Mouse (Mus musculus) midbrain, embryonic 16.5 days (tissue): ENCODE measurements around the gene Sh3bp5. TPM values are rescaled to one million over a fixed set of nuclear protein-coding genes. Genes with fewer than 3 reads are reported as not detected.

ENCODE experiments used
- ATAC-seq: fragments of 200-750 bp; cut with Nextera tagmentation; 2 replicates; pipeline ENCODE4 v1.8.0; 2017; ENCODE audit warnings: moderate TSS enrichment
- H3K27ac ChIP-seq: fragments of 300-500 bp; sonication (generic); 2 replicates; pipeline ENCODE4 v1.5.1; 2014; ENCODE audit warnings: mild to moderate bottlenecking, low read length, mixed read lengths
- H3K27me3 ChIP-seq: fragments of 300-500 bp; sonication (generic); 2 replicates; pipeline ENCODE4 v1.6.1; 2014; ENCODE audit warnings: low read depth, low read length, mixed read lengths; ENCODE audit not compliant: control insufficient read depth, insufficient read depth
- H3K36me3 ChIP-seq: fragments of 300-500 bp; sonication (generic); 2 replicates; pipeline ENCODE4 v1.6.1; 2014; ENCODE audit warnings: mild to moderate bottlenecking, low read length, moderate library complexity, mixed read lengths; ENCODE audit not compliant: control insufficient read depth, insufficient read depth
- H3K4me1 ChIP-seq: fragments of 300-500 bp; sonication (generic); 2 replicates; pipeline ENCODE4 v1.6.1; 2014; ENCODE audit warnings: mild to moderate bottlenecking, low read length, mixed read lengths; ENCODE audit not compliant: control insufficient read depth, insufficient read depth
- H3K4me2 ChIP-seq: fragments of 300-500 bp; sonication (generic); 2 replicates; pipeline ENCODE4 v1.6.1; 2014; ENCODE audit warnings: mild to moderate bottlenecking, low read length, mixed read lengths
- H3K4me3 ChIP-seq: fragments of 300-500 bp; sonication (generic); 2 replicates; pipeline ENCODE4 v1.5.1; 2014; ENCODE audit warnings: low read depth, mild to moderate bottlenecking, low read length, moderate library complexity, mixed read lengths
- H3K9ac ChIP-seq: fragments of 300-500 bp; sonication (generic); 2 replicates; pipeline ENCODE4 v1.6.1; 2014; ENCODE audit warnings: low read depth, low read length, mixed read lengths
- H3K9me3 ChIP-seq: fragments of 300-500 bp; sonication (generic); replicated peaks from 2 replicates; pipeline ENCODE4 v1.6.1; 2014; ENCODE audit warnings: mild to moderate bottlenecking, low read length, mixed read lengths; ENCODE audit not compliant: control insufficient read depth, poor library complexity, severe bottlenecking
- WGBS: fragments of 180-500 bp; shearing (Covaris S2); extraction: QIAGEN DNeasy Blood & Tissue Kit; methylation state at CpG from one replicate; pipeline ENCODE4 v1.1.7; 2014; 5-methylcytosine and 5-hydroxymethylcytosine counted together
- polyA plus RNA-seq: library from polyadenylated mRNA; unstranded; fragments of >200 nt; fragmentation: Nextera tagmentation; extraction: Ambion mirVana; gene quantifications from 2 replicates; pipeline ENCODE4 v1.2.1, GENCODE M21; 2015

Gene Sh3bp5
- polyA plus RNA-seq, 1 experiment from 2014 or later = 156 TPM

GRCm38 (mm10) chr14:31393936-31394630 is 41.8 kb downstream of the Sh3bp5 start:
- Histone ChIP-seq H3K27ac (no peak overlapping the region), H3K4me1 (no peaks in the 10 kb centered on the region), H3K9me3 (no peaks in the 10 kb centered on the region), H3K4me2 (no peak overlapping the region), H3K36me3 (peaks cover 3% of the 10 kb centered on the region; the same call in 1 of the 2 replicates), H3K4me3 (no peak overlapping the region), H3K9ac (no peak overlapping the region), H3K27me3 (no peaks in the 10 kb centered on the region)
- no peak for ATAC-seq
- 90% methylated on average over 7 of the region's 7 CpGs for whole genome bisulfite sequencing

- ATAC-seq = no peak
- no peak overlapping the region for H3K27ac ChIP-seq
- H3K4me2 ChIP-seq = no peak overlapping the region
- H3K27me3 ChIP-seq = no peaks in the 10 kb centered on the region
- no peaks in the 10 kb centered on the region for H3K4me1 ChIP-seq
- no peaks in the 10 kb centered on the region for H3K9me3 ChIP-seq
- 79% methylated on average over 3 of the region's 3 CpGs for WGBS
- H3K36me3 ChIP-seq = peaks cover 3% of the 10 kb centered on the region; the same call in 1 of the 2 replicates
- no peak overlapping the region for H3K9ac ChIP-seq
- H3K4me3 ChIP-seq = no peak overlapping the region
Observed at GRCm38 (mm10) chr14:31393546-31393890, 42.4 kb downstream of the Sh3bp5 start.

GRCm38 (mm10) chr14:31392873-31393545 is 42.9 kb downstream of the Sh3bp5 start:
- no peak overlapping the region for H3K27ac ChIP-seq
- no peak for ATAC-seq
- H3K4me3 ChIP-seq = no peak overlapping the region
- H3K27me3 ChIP-seq = no peaks in the 10 kb centered on the region
- no peak overlapping the region for H3K4me2 ChIP-seq
- H3K9me3 ChIP-seq = no peaks in the 10 kb centered on the region
- no peak overlapping the region for H3K9ac ChIP-seq
- H3K4me1 ChIP-seq = no peaks in the 10 kb centered on the region
- 82% methylated on average over 8 of the region's 8 CpGs for WGBS
- H3K36me3 ChIP-seq = peaks cover 3% of the 10 kb centered on the region; the same call in 1 of the 2 replicates

- H3K27me3 ChIP-seq = no peaks in the 10 kb centered on the region
- H3K27ac ChIP-seq = no peak overlapping the region
- H3K4me2 ChIP-seq = no peak overlapping the region
- H3K9me3 ChIP-seq = no peaks in the 10 kb centered on the region
- no peak overlapping the region for H3K4me3 ChIP-seq
- no peak for ATAC-seq
- H3K9ac ChIP-seq = no peak overlapping the region
- whole genome bisulfite sequencing = 82% methylated on average over 5 of the region's 5 CpGs
- H3K4me1 ChIP-seq = no peaks in the 10 kb centered on the region
- peaks cover 3% of the 10 kb centered on the region; the same call in 1 of the 2 replicates for H3K36me3 ChIP-seq
Observed at GRCm38 (mm10) chr14:31392300-31392699, 43.6 kb downstream of the Sh3bp5 start.

GRCm38 (mm10) chr14:31389421-31390147 is 46.3 kb downstream of the Sh3bp5 start:
- Histone ChIP-seq H3K27me3 (no peaks in the 10 kb centered on the region), H3K36me3 (peaks cover 2% of the 10 kb centered on the region; the same call in 1 of the 2 replicates), H3K9ac (no peak overlapping the region), H3K4me2 (no peak overlapping the region), H3K27ac (no peak overlapping the region), H3K9me3 (no peaks in the 10 kb centered on the region), H3K4me1 (no peaks in the 10 kb centered on the region), H3K4me3 (no peak overlapping the region)
- no peak for ATAC-seq
- WGBS = 89% methylated on average over 8 of the region's 8 CpGs

- Histone ChIP-seq H3K9me3 (no peaks in the 10 kb centered on the region), H3K4me2 (no peak overlapping the region), H3K36me3 (peaks cover 2% of the 10 kb centered on the region; the same call in 1 of the 2 replicates), H3K27me3 (no peaks in the 10 kb centered on the region), H3K9ac (no peak overlapping the region), H3K4me1 (no peaks in the 10 kb centered on the region), H3K27ac (peak overlapping the region; percentile 42; the same call in 1 of the 2 replicates), H3K4me3 (no peak overlapping the region)
- 70% methylated on average over 13 of the region's 13 CpGs for WGBS
- no peak for ATAC-seq
Observed at GRCm38 (mm10) chr14:31388086-31388872, 47.6 kb downstream of the Sh3bp5 start.

- Histone ChIP-seq H3K27me3 (no peaks in the 10 kb centered on the region), H3K36me3 (peaks cover 2% of the 10 kb centered on the region; the same call in 1 of the 2 replicates), H3K9me3 (no peaks in the 10 kb centered on the region), H3K9ac (no peak overlapping the region), H3K4me3 (no peak overlapping the region), H3K27ac (0 out of 2 replicates have a peak overlapping the region, but pooled peaks have one; percentile 36), H3K4me2 (no peak overlapping the region), H3K4me1 (no peaks in the 10 kb centered on the region)
- WGBS = 79% methylated on average over 11 of the region's 11 CpGs
- 0 out of 2 replicates have a peak, but pooled peaks have one; percentile 8 for ATAC-seq
Observed at GRCm38 (mm10) chr14:31387301-31387981, 48.4 kb downstream of the Sh3bp5 start.
